Mouse (Mus musculus) G1E (cell line): ENCODE measurements around the gene Il1r2.

Experiments used
- CTCF ChIP-seq: IDR thresholded peaks from 2 replicates; pipeline ENCODE4 v1.5.1; 2012; ENCODE audit warnings: low read depth, low read length, inconsistent platforms, mixed read lengths
- GATA1 ChIP-seq: IDR thresholded peaks from 2 replicates; pipeline ENCODE4 v1.6.1; 2012; ENCODE audit warnings: borderline replicate concordance, low read length, inconsistent platforms, mixed read lengths
- GATA2 ChIP-seq: IDR thresholded peaks from 2 replicates; pipeline ENCODE4 v1.6.1; 2012; ENCODE audit warnings: low read depth, low read length, inconsistent platforms, borderline replicate concordance
- TAL1 ChIP-seq: conservative IDR thresholded peaks from 2 replicates; pipeline ENCODE4 v1.6.1; 2012; ENCODE audit warnings: low read depth, low read length, inconsistent platforms, mixed read lengths

DNA sequence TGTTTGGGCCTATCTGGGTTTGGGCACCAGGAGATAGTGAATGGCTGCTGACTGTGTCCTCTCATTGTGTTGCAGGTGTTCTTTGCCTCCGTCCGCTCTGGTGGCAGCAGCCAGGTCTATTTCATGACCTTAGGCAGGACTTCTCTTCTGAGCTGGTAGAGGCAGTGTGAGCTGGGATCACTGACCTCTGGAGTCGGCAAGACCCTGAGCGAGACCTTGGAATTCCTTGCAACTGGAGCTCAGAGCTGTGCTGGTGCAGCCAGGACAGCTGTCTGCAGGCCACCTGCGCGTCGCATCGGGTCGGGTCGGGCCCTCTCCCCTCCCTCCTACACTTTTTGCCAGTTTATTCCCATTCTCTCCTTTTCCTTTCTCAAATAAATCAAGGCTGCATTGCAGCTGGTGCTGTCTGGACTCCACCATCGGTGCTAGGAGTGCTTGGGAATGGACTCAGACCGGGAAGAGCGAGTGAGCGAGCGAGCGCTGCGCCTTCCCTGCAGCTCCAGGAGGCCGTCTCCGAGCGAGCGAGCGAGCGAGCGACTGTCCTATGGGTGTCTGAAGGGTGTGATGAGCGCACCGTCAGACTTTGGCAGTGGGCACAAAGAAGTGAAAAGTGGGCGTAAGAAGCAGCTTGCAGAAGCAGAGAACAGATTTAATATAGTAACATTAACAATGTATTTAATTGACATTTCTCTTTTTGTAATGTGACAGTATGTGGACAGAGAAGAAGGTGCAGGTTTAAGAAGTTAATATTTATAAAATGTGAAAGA lies 49.1 kb upstream of the Il1r2 start:
- TF ChIP-seq GATA1 = no peak
- TF ChIP-seq CTCF = no peak
- TF ChIP-seq TAL1 = no peak
- TF ChIP-seq GATA2 = no peak
